ENCODE assay signal across 8 mouse cellular contexts in genomic region chr19:5272326-5272795, GRCm38 (mm10). TPM values are rescaled to one million over a fixed set of nuclear protein-coding genes. Genes with fewer than 3 reads are reported as not detected.
DNase-seq lines count a peak whose midpoint lies in the region; ATAC-seq and TF ChIP-seq lines count a peak whose summit lies in the region.

No protein-coding gene starts in this region.

- H3K4me3 ChIP-seq in ES-Bruce4 (ENCODE audit: low read depth, low read length) = peak overlapping the region; percentile 81
- H3K4me3 ChIP-seq in bone marrow, adult 2 months (replicated peaks; ENCODE audit: control insufficient read depth, low read depth, low read length) = peak overlapping the region; percentile 85
- H3K4me3 ChIP-seq in erythroblast, embryonic 14.5 days (replicated peaks) = peak overlapping the region; percentile 77
- H3K4me3 ChIP-seq in heart, postnatal 0 days (ENCODE audit: low read depth, low read length) = peak overlapping the region; percentile 80

- H3K9me3 ChIP-seq in ES-Bruce4 (replicated peaks; ENCODE audit: control insufficient read depth, insufficient read depth, low read length, poor library complexity, severe bottlenecking) = no peaks in the 10 kb centered on the region
- no peaks in the 10 kb centered on the region for H3K9me3 ChIP-seq in erythroblast, embryonic 14.5 days (ENCODE audit: control insufficient read depth, low read length)
- H3K9me3 ChIP-seq in heart, postnatal 0 days (replicated peaks; ENCODE audit: control insufficient read depth, low read length) = no peaks in the 10 kb centered on the region

- peak overlapping the region; percentile 85 for H3K9ac ChIP-seq in ES-Bruce4 (ENCODE audit: low read depth, poor library complexity, severe bottlenecking)
- peak overlapping the region; percentile 79 for H3K9ac ChIP-seq in heart, postnatal 0 days (replicated peaks; ENCODE audit: low read depth, low read length)

- 2% methylated on average over 29 of the region's 30 CpGs for WGBS in bone marrow, adult 2 months
- under 1% methylated on average over 30 of the region's 30 CpGs for WGBS in heart, postnatal 0 days

- DNase-seq in heart, postnatal 0 days (ENCODE audit: low spot score) = no peak
- DNase-seq in kidney, postnatal 25 days = peak; percentile 34 to 71
- peak; percentile 70 for DNase-seq in lung, postnatal 10 days
- DNase-seq in right cerebral cortex, postnatal 10 days (ENCODE audit: low spot score in 2 of 2) = peak; percentile 61 to 62

- H3K27ac ChIP-seq in ES-Bruce4 (ENCODE audit: insufficient read depth, low read length) = no peak overlapping the region
- H3K27ac ChIP-seq in bone marrow, adult 2 months (ENCODE audit: control insufficient read depth, insufficient read depth, low read depth, low read length, poor library complexity) = peak overlapping the region; percentile 82
- H3K27ac ChIP-seq in heart, postnatal 0 days (ENCODE audit: low read depth) = peak overlapping the region; percentile 93

- H3K4me2 ChIP-seq in heart, postnatal 0 days (ENCODE audit: low read depth, low read length) = peak overlapping the region; percentile 98

- TF ChIP-seq CTCF in ES-Bruce4 (IDR thresholded peaks at IDR 0.05; ENCODE audit: low read depth, low read length) = no peak
- TF ChIP-seq CTCF in bone marrow, adult 2 months (IDR thresholded peaks at IDR 0.05; ENCODE audit: control insufficient read depth, insufficient read depth, low read length) = no peak
- TF ChIP-seq CTCF in heart, postnatal 0 days (IDR thresholded peaks at IDR 0.05; ENCODE audit: low read depth) = no peak

- no peak for TF ChIP-seq EP300 in ES-Bruce4 (IDR thresholded peaks at IDR 0.05; ENCODE audit: insufficient read depth, low read depth, low read length)
- no peak for TF ChIP-seq EP300 in heart, postnatal 0 days (IDR thresholded peaks at IDR 0.05; ENCODE audit: low read depth)

- H3K4me1 ChIP-seq in ES-Bruce4 (ENCODE audit: control insufficient read depth, insufficient read depth, low read length) = no peaks in the 10 kb centered on the region
- H3K4me1 ChIP-seq in bone marrow, adult 2 months (ENCODE audit: control insufficient read depth, insufficient read depth, low read length) = peaks cover 4% of the 10 kb centered on the region; the same call in 1 of the 2 replicates
- peaks cover 50% of the 10 kb centered on the region for H3K4me1 ChIP-seq in erythroblast, embryonic 14.5 days (ENCODE audit: control insufficient read depth)
- peaks cover 16% of the 10 kb centered on the region for H3K4me1 ChIP-seq in heart, postnatal 0 days (ENCODE audit: control insufficient read depth, insufficient read depth)

- peaks cover 22% of the 10 kb centered on the region for H3K36me3 ChIP-seq in ES-Bruce4 (ENCODE audit: control insufficient read depth, insufficient read depth, low read length, poor library complexity, severe bottlenecking)
- peaks cover 36% of the 10 kb centered on the region for H3K36me3 ChIP-seq in erythroblast, embryonic 14.5 days (ENCODE audit: control insufficient read depth)
- H3K36me3 ChIP-seq in heart, postnatal 0 days (replicated peaks; ENCODE audit: control insufficient read depth, insufficient read depth, low read length) = peaks cover 22% of the 10 kb centered on the region

- no peak for TF ChIP-seq POLR2A in ES-Bruce4 (IDR thresholded peaks at IDR 0.05; ENCODE audit: insufficient read depth, low read length)
- peak; percentile 49; the same call in 1 of the 2 replicates for TF ChIP-seq POLR2A in bone marrow, adult 2 months (IDR thresholded peaks at IDR 0.05; ENCODE audit: borderline replicate concordance, control insufficient read depth, low read depth, low read length)

- peak; percentile 28 for ATAC-seq in heart, postnatal 0 days (ENCODE audit: insufficient read depth, low read depth)
- no peak for ATAC-seq in monocyte, adult 5-6 weeks (replicated peaks; ENCODE audit: insufficient number of reproducible peaks, low FRiP score, low TSS enrichment, poor library complexity, severe bottlenecking)

- no peaks in the 10 kb centered on the region for H3K27me3 ChIP-seq in ES-Bruce4 (ENCODE audit: control insufficient read depth, insufficient read depth, low read length, poor library complexity, severe bottlenecking)
- no peaks in the 10 kb centered on the region for H3K27me3 ChIP-seq in erythroblast, embryonic 14.5 days (ENCODE audit: control insufficient read depth)
- H3K27me3 ChIP-seq in heart, postnatal 0 days (ENCODE audit: control insufficient read depth, insufficient read depth, low read length) = no peaks in the 10 kb centered on the region

RNA-seq across cellular contexts. Expression of gene Pacs1, which starts 0.6 kb away (rescaled TPM):
- 18.3 and 22.0 TPM in 2 replicates for polyA plus RNA-seq in ES-Bruce4 (2011; ENCODE audit: insufficient read depth, insufficient read length, low read depth, missing spikeins)
- polyA plus RNA-seq in bone marrow, adult 2 months (2011; ENCODE audit: insufficient read depth, insufficient read length, low replicate concordance, missing spikeins) = 12.0 and 16.5 TPM in 2 replicates
- 2.6 and 2.7 TPM in 2 replicates for polyA plus RNA-seq in erythroblast, embryonic 14.5 days (2012)
- 11.3 and 45.7 TPM in 2 replicates for total RNA-seq in heart, postnatal 0 days (2014; rRNA removed; ENCODE audit: low replicate concordance)
- polyA plus RNA-seq in heart, postnatal 0 days (2015; fragmentation: Nextera tagmentation; extraction: Ambion mirVana) = 7.2 and 7.4 TPM in 2 replicates
- total RNA-seq in monocyte, adult 5-6 weeks (2017) = 11.1 to 32.0 TPM (median 19.2 TPM) in 3 replicates

RNA-seq across cellular contexts. Expression of gene Sf3b2, which starts 22.9 kb away (rescaled TPM):
- polyA plus RNA-seq in ES-Bruce4 (2011; ENCODE audit: insufficient read depth, insufficient read length, low read depth, missing spikeins) = 179 and 185 TPM in 2 replicates
- 83.5 and 101 TPM in 2 replicates for polyA plus RNA-seq in bone marrow, adult 2 months (2011; ENCODE audit: insufficient read depth, insufficient read length, low replicate concordance, missing spikeins)
- 23.0 and 27.9 TPM in 2 replicates for polyA plus RNA-seq in erythroblast, embryonic 14.5 days (2012)
- total RNA-seq in heart, postnatal 0 days (2014; rRNA removed; ENCODE audit: low replicate concordance) = 132 and 175 TPM in 2 replicates
- polyA plus RNA-seq in heart, postnatal 0 days (2015; fragmentation: Nextera tagmentation; extraction: Ambion mirVana) = 158 and 159 TPM in 2 replicates
- total RNA-seq in monocyte, adult 5-6 weeks (2017) = 229 to 250 TPM (median 247 TPM) in 3 replicates

RNA-seq across cellular contexts. Expression of gene Gal3st3, which starts 25.8 kb away (rescaled TPM):
- 2.5 and 2.9 TPM in 2 replicates for polyA plus RNA-seq in ES-Bruce4 (2011; ENCODE audit: insufficient read depth, insufficient read length, low read depth, missing spikeins)
- polyA plus RNA-seq in bone marrow, adult 2 months (2011; ENCODE audit: insufficient read depth, insufficient read length, low replicate concordance, missing spikeins) = 0.82 TPM in 1 of 2 replicates, not detected in the other
- polyA plus RNA-seq in erythroblast, embryonic 14.5 days (2012) = not detected in 2 replicates
- total RNA-seq in heart, postnatal 0 days (2014; rRNA removed; ENCODE audit: low replicate concordance) = 4.0 and 13.3 TPM in 2 replicates
- 5.1 and 6.8 TPM in 2 replicates for polyA plus RNA-seq in heart, postnatal 0 days (2015; fragmentation: Nextera tagmentation; extraction: Ambion mirVana)
- not detected in 3 replicates for total RNA-seq in monocyte, adult 5-6 weeks (2017)
